Mouse (Mus musculus) ES-Bruce4 (cell line): ENCODE data around the gene Rmnd5a.

ENCODE experiments used
- CTCF ChIP-seq: IDR thresholded peaks from one replicate; pipeline ENCODE4 v1.8.1; 2011; ENCODE audit warnings: low read depth, low read length
- EP300 ChIP-seq: IDR thresholded peaks from 2 replicates; pipeline ENCODE4 v1.6.1; 2011; ENCODE audit warnings: low read depth, low read length; ENCODE audit not compliant: insufficient read depth
- POLR2A ChIP-seq: IDR thresholded peaks from one replicate; pipeline ENCODE4 v1.8.1; 2011; ENCODE audit warnings: low read length; ENCODE audit not compliant: insufficient read depth

- TF ChIP-seq CTCF (no peak), POLR2A (no peak), EP300 (no peak)
Measured at GRCm38 (mm10) chr6:71452792-71453191, 12.4 kb upstream of the Rmnd5a start.
